Mouse (Mus musculus) limb, embryonic 15.5 days (tissue): ENCODE data around the gene Gnaz. TPM values are rescaled to one million over a fixed set of nuclear protein-coding genes. Genes with fewer than 3 reads are reported as not detected.

ENCODE experiments used
- ATAC-seq: fragments of 200-750 bp; cut with Nextera tagmentation; 2 replicates; pipeline ENCODE4 v1.8.0; 2017; ENCODE audit warnings: low read depth, moderate TSS enrichment; ENCODE audit not compliant: insufficient number of reproducible peaks, low FRiP score, low TSS enrichment
- H3K27ac ChIP-seq: fragments of 300-500 bp; sonication (generic); 2 replicates; pipeline ENCODE4 v1.5.1; 2015; ENCODE audit warnings: moderate library complexity, mild to moderate bottlenecking, inconsistent platforms
- H3K27me3 ChIP-seq: fragments of 300-500 bp; sonication (generic); 2 replicates; pipeline ENCODE4 v1.6.1; 2015; ENCODE audit warnings: inconsistent platforms
- H3K36me3 ChIP-seq: fragments of 300-500 bp; sonication (generic); 2 replicates; pipeline ENCODE4 v1.6.1; 2015; ENCODE audit warnings: inconsistent platforms
- H3K4me1 ChIP-seq: fragments of 300-500 bp; sonication (generic); 2 replicates; pipeline ENCODE4 v1.6.1; 2015; ENCODE audit warnings: inconsistent platforms
- H3K4me2 ChIP-seq: fragments of 300-500 bp; sonication (generic); 2 replicates; pipeline ENCODE4 v1.6.1; 2015; ENCODE audit warnings: mild to moderate bottlenecking, inconsistent platforms
- H3K4me3 ChIP-seq: fragments of 300-500 bp; sonication (generic); 2 replicates; pipeline ENCODE4 v1.5.1; 2015; ENCODE audit warnings: mild to moderate bottlenecking, inconsistent platforms
- H3K9ac ChIP-seq: fragments of 300-500 bp; sonication (generic); 2 replicates; pipeline ENCODE4 v1.6.1; 2015; ENCODE audit warnings: inconsistent platforms
- H3K9me3 ChIP-seq: fragments of 300-500 bp; sonication (generic); 2 replicates; pipeline ENCODE4 v1.6.1; 2016; ENCODE audit warnings: inconsistent platforms
- WGBS: fragments of 180-500 bp; shearing (Covaris S2); methylation state at CpG from one replicate; pipeline ENCODE4 v1.1.7; 2015; 5-methylcytosine and 5-hydroxymethylcytosine counted together
- polyA plus RNA-seq: library from polyadenylated mRNA; unstranded; fragments of >200 nt; fragmentation: Nextera tagmentation; extraction: Ambion mirVana; gene quantifications from 2 replicates; pipeline ENCODE4 v1.2.1, GENCODE M21; 2015

Gene Gnaz
- polyA plus RNA-seq, 1 experiment from 2014 or later: 3.3 TPM

GRCm38 (mm10) chr10:74975626-74976025 lies 8.6 kb downstream of the Gnaz start:
- no peak overlapping the region for H3K9ac ChIP-seq
- H3K27me3 ChIP-seq: no peaks in the 10 kb centered on the region
- no peak for ATAC-seq
- H3K36me3 ChIP-seq: no peaks in the 10 kb centered on the region
- no peak overlapping the region for H3K4me3 ChIP-seq
- 83% methylated on average over 7 of the region's 7 CpGs for WGBS
- H3K4me2 ChIP-seq: no peak overlapping the region
- H3K9me3 ChIP-seq: no peaks in the 10 kb centered on the region
- no peak overlapping the region for H3K27ac ChIP-seq
- H3K4me1 ChIP-seq: no peaks in the 10 kb centered on the region

- ATAC-seq: no peak
- no peak overlapping the region for H3K4me2 ChIP-seq
- no peak overlapping the region for H3K4me3 ChIP-seq
- no peak overlapping the region for H3K27ac ChIP-seq
- H3K9me3 ChIP-seq: no peaks in the 10 kb centered on the region
- H3K36me3 ChIP-seq: no peaks in the 10 kb centered on the region
- WGBS: 80% methylated on average over 7 of the region's 7 CpGs
- H3K27me3 ChIP-seq: no peaks in the 10 kb centered on the region
- no peaks in the 10 kb centered on the region for H3K4me1 ChIP-seq
- H3K9ac ChIP-seq: no peak overlapping the region
These were observed 9.5 kb downstream of the Gnaz start for GRCm38 (mm10) chr10:74976429-74976828.

GRCm38 (mm10) chr10:74978056-74978455 lies 11.1 kb downstream of the Gnaz start:
- Histone ChIP-seq H3K4me3 (no peak overlapping the region), H3K36me3 (no peaks in the 10 kb centered on the region), H3K27me3 (no peaks in the 10 kb centered on the region), H3K4me1 (no peaks in the 10 kb centered on the region), H3K9ac (no peak overlapping the region), H3K4me2 (no peak overlapping the region), H3K27ac (no peak overlapping the region), H3K9me3 (no peaks in the 10 kb centered on the region)
- no peak for ATAC-seq
- WGBS: 57% methylated on average over 4 of the region's 4 CpGs

- H3K36me3 ChIP-seq: no peaks in the 10 kb centered on the region
- no peaks in the 10 kb centered on the region for H3K4me1 ChIP-seq
- no peak overlapping the region for H3K4me3 ChIP-seq
- no peak for ATAC-seq
- no peaks in the 10 kb centered on the region for H3K9me3 ChIP-seq
- H3K27me3 ChIP-seq: no peaks in the 10 kb centered on the region
- H3K4me2 ChIP-seq: no peak overlapping the region
- H3K9ac ChIP-seq: no peak overlapping the region
- WGBS: 86% methylated on average over 12 of the region's 12 CpGs
- no peak overlapping the region for H3K27ac ChIP-seq
These were observed 14.2 kb downstream of the Gnaz start for GRCm38 (mm10) chr10:74981159-74981558.

GRCm38 (mm10) chr10:74983176-74983575 lies 16.2 kb downstream of the Gnaz start:
- no peak overlapping the region for H3K9ac ChIP-seq
- no peak for ATAC-seq
- H3K36me3 ChIP-seq: no peaks in the 10 kb centered on the region
- no peak overlapping the region for H3K4me3 ChIP-seq
- no peaks in the 10 kb centered on the region for H3K9me3 ChIP-seq
- H3K4me1 ChIP-seq: 0 out of 2 replicates have a peak, but pooled peaks cover 3% of the 10 kb centered on the region
- no peak overlapping the region for H3K4me2 ChIP-seq
- 66% methylated on average over 8 of the region's 8 CpGs for WGBS
- no peak overlapping the region for H3K27ac ChIP-seq
- H3K27me3 ChIP-seq: no peaks in the 10 kb centered on the region

GRCm38 (mm10) chr10:74987698-74988470 lies 20.9 kb downstream of the Gnaz start:
- Histone ChIP-seq H3K27me3 (no peaks in the 10 kb centered on the region), H3K36me3 (0 out of 2 replicates have a peak, but pooled peaks cover 3% of the 10 kb centered on the region), H3K27ac (no peak overlapping the region), H3K9me3 (no peaks in the 10 kb centered on the region), H3K4me3 (no peak overlapping the region), H3K4me2 (no peak overlapping the region), H3K4me1 (peaks cover 10% of the 10 kb centered on the region; the same call in 1 of the 2 replicates), H3K9ac (no peak overlapping the region)
- 56% methylated on average over 14 of the region's 14 CpGs for WGBS
- no peak for ATAC-seq

GRCm38 (mm10) chr10:74989814-74990213 lies 22.8 kb downstream of the Gnaz start:
- H3K4me2 ChIP-seq: no peak overlapping the region
- no peaks in the 10 kb centered on the region for H3K27me3 ChIP-seq
- peaks cover 12% of the 10 kb centered on the region; the same call in 1 of the 2 replicates for H3K4me1 ChIP-seq
- no peak overlapping the region for H3K4me3 ChIP-seq
- H3K9ac ChIP-seq: no peak overlapping the region
- no peaks in the 10 kb centered on the region for H3K9me3 ChIP-seq
- H3K36me3 ChIP-seq: 0 out of 2 replicates have a peak, but pooled peaks cover 3% of the 10 kb centered on the region
- H3K27ac ChIP-seq: no peak overlapping the region
- no peak for ATAC-seq
- 61% methylated on average over 4 of the region's 4 CpGs for WGBS

- 0 out of 2 replicates have a peak overlapping the region, but pooled peaks have one; percentile 23 for H3K9ac ChIP-seq
- H3K36me3 ChIP-seq: 0 out of 2 replicates have a peak, but pooled peaks cover 3% of the 10 kb centered on the region
- H3K4me3 ChIP-seq: no peak overlapping the region
- H3K27me3 ChIP-seq: no peaks in the 10 kb centered on the region
- H3K4me1 ChIP-seq: peaks cover 18% of the 10 kb centered on the region
- 53% methylated on average over 26 of the region's 26 CpGs for WGBS
- no peak overlapping the region for H3K4me2 ChIP-seq
- no peaks in the 10 kb centered on the region for H3K9me3 ChIP-seq
- no peak overlapping the region for H3K27ac ChIP-seq
- ATAC-seq: no peak
These were observed 23.8 kb downstream of the Gnaz start for GRCm38 (mm10) chr10:74990584-74991322.

- Histone ChIP-seq H3K4me2 (peak overlapping the region; percentile 49; the same call in 1 of the 2 replicates), H3K36me3 (0 out of 2 replicates have a peak, but pooled peaks cover 3% of the 10 kb centered on the region), H3K4me1 (peaks cover 16% of the 10 kb centered on the region), H3K9ac (no peak overlapping the region), H3K9me3 (no peaks in the 10 kb centered on the region), H3K27ac (no peak overlapping the region), H3K4me3 (peak overlapping the region; percentile 25; the same call in 1 of the 2 replicates), H3K27me3 (no peaks in the 10 kb centered on the region)
- ATAC-seq: no peak
- WGBS: 29% methylated on average over 5 of the region's 5 CpGs
These were observed 27.9 kb downstream of the Gnaz start for GRCm38 (mm10) chr10:74994863-74995262.

- H3K9me3 ChIP-seq: no peaks in the 10 kb centered on the region
- no peak overlapping the region for H3K27ac ChIP-seq
- H3K4me1 ChIP-seq: peaks cover 16% of the 10 kb centered on the region
- no peak overlapping the region for H3K9ac ChIP-seq
- 0 out of 2 replicates have a peak, but pooled peaks cover 3% of the 10 kb centered on the region for H3K36me3 ChIP-seq
- 2% methylated on average over 17 of the region's 17 CpGs for WGBS
- peak overlapping the region; percentile 49 for H3K4me2 ChIP-seq
- peak overlapping the region; percentile 25 for H3K4me3 ChIP-seq
- no peaks in the 10 kb centered on the region for H3K27me3 ChIP-seq
- ATAC-seq: 0 out of 2 replicates have a peak, but pooled peaks have one; percentile 22
These were observed 28.4 kb downstream of the Gnaz start for GRCm38 (mm10) chr10:74995377-74995776.

GRCm38 (mm10) chr10:75001391-75001790 lies 34.4 kb downstream of the Gnaz start:
- 91% methylated on average over 8 of the region's 8 CpGs for WGBS
- no peak for ATAC-seq
- H3K9me3 ChIP-seq: no peaks in the 10 kb centered on the region

GRCm38 (mm10) chr10:75004067-75004466 lies 37.1 kb downstream of the Gnaz start:
- Histone ChIP-seq H3K9ac (no peak overlapping the region), H3K36me3 (no peaks in the 10 kb centered on the region), H3K4me2 (no peak overlapping the region), H3K27ac (no peak overlapping the region), H3K9me3 (no peaks in the 10 kb centered on the region), H3K4me3 (no peak overlapping the region), H3K4me1 (no peaks in the 10 kb centered on the region), H3K27me3 (no peaks in the 10 kb centered on the region)
- WGBS: 35% methylated on average over 3 of the region's 3 CpGs
- ATAC-seq: no peak

More at GRCm38 (mm10) chr10:75001391-75001790, 34.4 kb downstream of the Gnaz start:
- Histone ChIP-seq H3K9ac (no peak overlapping the region), H3K27ac (no peak overlapping the region), H3K36me3 (no peaks in the 10 kb centered on the region), H3K4me3 (no peak overlapping the region), H3K4me2 (no peak overlapping the region), H3K27me3 (no peaks in the 10 kb centered on the region), H3K4me1 (no peaks in the 10 kb centered on the region)
